Mouse (Mus musculus) T-helper 1 cell (primary cell): ENCODE measurements around the gene Bnc2.

ENCODE experiments used
- in situ Hi-C: fragments of 300-600 bp; cut with MboI, MseI; formaldehyde crosslinking; loops from one replicate; pipeline ENCODE4 v1.15.1; 2025; ENCODE audit warnings: high pct_unique_total_duplicates

The Bnc2 gene

GRCm38 (mm10) chr4:84431677-84432515, 243.2 kb downstream of the Bnc2 start:
- in situ Hi-C loops: no loop called here

GRCm38 (mm10) chr4:84427955-84428354, 247.1 kb downstream of the Bnc2 start:
- in situ Hi-C loops: no loop called here

GRCm38 (mm10) chr4:84411431-84411830, 263.6 kb downstream of the Bnc2 start:
- in situ Hi-C loops: no loop called here

GRCm38 (mm10) chr4:84407328-84408028, 267.6 kb downstream of the Bnc2 start:
- in situ Hi-C loops: no loop called here

GRCm38 (mm10) chr4:84403356-84404145, 271.5 kb downstream of the Bnc2 start:
- in situ Hi-C loops: no loop called here

- in situ Hi-C loops: no loop called here
These were observed 286.1 kb downstream of the Bnc2 start for GRCm38 (mm10) chr4:84388991-84389390.

- in situ Hi-C loops: no loop called here
These were observed 289.9 kb downstream of the Bnc2 start for GRCm38 (mm10) chr4:84385156-84385555.

- in situ Hi-C loops: no loop called here
These were observed 295.8 kb downstream of the Bnc2 start for GRCm38 (mm10) chr4:84379289-84379688.

- in situ Hi-C loops: no loop called here
These were observed 297.6 kb downstream of the Bnc2 start for GRCm38 (mm10) chr4:84377513-84377912.

GRCm38 (mm10) chr4:84362337-84362823, 312.7 kb downstream of the Bnc2 start:
- in situ Hi-C loops: no loop called here

- in situ Hi-C loops: no loop called here
These were observed 313.9 kb downstream of the Bnc2 start for GRCm38 (mm10) chr4:84361165-84361564.

GRCm38 (mm10) chr4:84359996-84360395, 315.1 kb downstream of the Bnc2 start:
- in situ Hi-C loops: no loop called here

- in situ Hi-C loops: no loop called here
These were observed 316.9 kb downstream of the Bnc2 start for GRCm38 (mm10) chr4:84358204-84358603.

GRCm38 (mm10) chr4:84357382-84357781, 317.7 kb downstream of the Bnc2 start:
- in situ Hi-C loops: no loop called here

- in situ Hi-C loops: no loop called here
These were observed 318.5 kb downstream of the Bnc2 start for GRCm38 (mm10) chr4:84356468-84357153.

GRCm38 (mm10) chr4:84352656-84353055, 322.4 kb downstream of the Bnc2 start:
- in situ Hi-C loops: no loop called here

GRCm38 (mm10) chr4:84349536-84349935, 325.5 kb downstream of the Bnc2 start:
- in situ Hi-C loops: no loop called here

- in situ Hi-C loops: no loop called here
These were observed 335.9 kb downstream of the Bnc2 start for GRCm38 (mm10) chr4:84339172-84339571.

- in situ Hi-C loops: no loop called here
These were observed 343.1 kb downstream of the Bnc2 start for GRCm38 (mm10) chr4:84331995-84332394.

GRCm38 (mm10) chr4:84331450-84331849, 343.6 kb downstream of the Bnc2 start:
- in situ Hi-C loops: no loop called here

GRCm38 (mm10) chr4:84330509-84330908, 344.6 kb downstream of the Bnc2 start:
- in situ Hi-C loops: no loop called here
